Mouse (Mus musculus) adrenal gland, adult 2 months (tissue): ENCODE measurements at regions not wholly inside any gene's neighbourhood (a gene's known extent, or its start where the extent isn't known, plus 50 kb on each side); places are given as distances from the start of the nearest gene placed in this dataset.

Experiments
- DNase-seq: peaks from one replicate; pipeline ENCODE4 v3.0.0; 2021

DNA sequence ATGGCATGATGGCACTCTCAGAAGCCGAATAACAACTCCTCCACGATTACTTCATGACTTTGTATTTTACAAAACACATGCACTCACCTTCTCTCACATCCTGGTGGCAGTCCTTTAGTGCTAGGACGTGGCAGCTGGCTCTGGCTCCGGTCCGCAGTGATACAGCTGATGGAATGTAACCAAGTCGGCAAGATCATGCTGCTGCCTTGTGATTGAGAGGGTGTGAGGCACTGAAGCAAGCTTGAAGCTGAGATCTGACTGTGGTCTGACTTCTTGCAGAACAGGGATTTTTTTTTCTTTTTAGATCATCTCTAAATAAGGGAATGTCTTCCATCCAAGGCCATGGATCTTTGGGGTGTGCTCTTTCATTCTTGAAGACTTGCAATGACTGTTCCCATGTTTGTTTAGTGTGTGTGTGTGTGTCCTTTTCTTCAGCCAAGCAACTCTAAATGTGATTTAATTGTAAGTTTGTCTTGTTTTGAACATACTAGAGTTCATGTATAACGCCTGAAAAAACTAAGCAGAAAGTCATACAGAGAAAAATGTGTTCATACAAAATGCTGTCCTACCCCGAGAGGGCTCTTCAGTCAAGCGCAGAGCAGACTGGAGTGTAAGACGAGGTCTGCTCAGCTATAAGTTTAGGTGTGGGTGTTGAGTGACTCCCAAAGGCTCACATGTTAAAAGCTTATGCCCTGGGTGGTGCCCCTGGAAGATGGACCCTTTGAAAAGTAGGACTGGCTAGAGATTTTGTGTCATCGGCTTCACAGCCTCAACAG is 116.1 kb upstream of the Ankrd55 start:
- DNase-seq, result no peak

DNA sequence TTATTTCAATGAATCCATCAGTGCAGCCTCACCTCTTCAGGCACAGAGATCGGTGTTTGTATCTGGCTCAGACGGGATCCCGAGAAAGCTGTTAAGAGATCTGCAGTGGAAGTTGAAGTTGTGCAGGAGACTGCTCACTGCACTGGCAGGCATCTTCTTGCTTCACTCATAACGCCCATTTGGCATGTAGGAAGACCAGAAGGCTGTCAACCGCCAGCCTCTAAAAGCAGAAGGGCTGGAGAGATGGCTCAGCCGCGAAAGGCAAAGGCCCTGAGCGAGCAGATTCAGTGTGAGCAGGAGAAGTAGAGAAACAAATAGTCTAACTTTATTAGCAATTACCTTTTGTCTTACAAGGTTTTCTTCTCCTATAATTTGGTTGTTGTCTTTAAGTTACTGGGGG is 114.3 kb upstream of the Ankrd55 start:
- DNase-seq, result no peak

DNA sequence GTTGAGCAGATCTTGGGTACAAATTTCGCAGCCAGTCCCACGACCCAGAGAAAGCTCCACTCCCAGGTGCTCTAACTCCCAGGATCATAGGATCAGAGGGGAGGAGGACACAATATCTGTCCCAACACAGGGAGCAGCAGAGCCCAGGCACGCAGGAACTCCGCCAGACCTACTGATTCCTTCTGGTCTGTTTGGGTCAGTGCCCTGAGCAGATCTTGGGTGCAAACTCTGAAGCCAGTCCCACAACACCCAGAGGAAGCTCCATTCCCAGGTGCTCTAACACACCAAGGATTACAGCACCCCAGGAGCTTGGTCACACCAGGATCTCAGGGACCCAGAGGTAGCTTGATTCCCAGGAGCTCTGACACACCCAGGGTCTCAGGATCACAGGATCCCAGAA is 110.2 kb upstream of the Ankrd55 start:
- no peak for DNase-seq

DNA sequence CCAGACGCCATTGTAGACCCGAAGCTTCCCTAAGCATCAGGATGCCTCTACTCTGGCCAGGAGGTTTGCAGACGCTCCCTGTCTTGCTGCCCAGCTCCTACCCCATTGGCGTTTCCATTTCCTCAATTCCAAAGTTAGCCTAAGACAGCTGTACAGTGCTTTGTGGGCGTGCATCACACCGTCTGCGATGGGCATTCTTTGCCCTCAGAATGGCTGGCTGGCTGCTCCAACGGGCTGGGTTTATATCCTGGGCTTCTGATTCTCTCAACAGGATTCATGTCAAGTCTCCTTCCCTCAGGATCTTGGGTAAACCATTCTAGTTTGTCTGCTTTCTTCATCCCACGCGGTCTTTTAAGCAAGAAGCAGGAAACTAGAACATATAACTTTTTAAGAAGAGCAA is 104.3 kb upstream of the Ankrd55 start:
- no peak for DNase-seq

DNA sequence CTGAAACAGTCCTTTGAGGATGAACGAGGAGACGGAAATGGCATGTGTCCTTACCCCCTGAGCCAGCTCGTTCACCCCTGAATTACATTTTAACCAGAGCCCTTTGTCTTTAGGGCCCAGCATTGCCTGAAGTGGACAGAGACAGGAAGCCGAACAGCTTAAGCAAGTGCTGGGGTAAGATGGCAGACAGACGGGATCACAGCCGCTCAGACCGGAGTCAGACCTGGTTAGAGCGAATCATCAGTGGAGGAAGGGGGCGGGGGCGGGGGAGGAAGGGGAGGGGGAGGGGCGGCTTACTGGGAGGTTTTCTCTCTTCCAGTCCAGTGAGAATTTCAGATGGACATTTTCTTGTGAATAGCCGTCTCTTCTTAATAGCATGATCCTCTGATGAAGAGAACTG is 103.1 kb upstream of the Ankrd55 start:
- no peak for DNase-seq

DNA sequence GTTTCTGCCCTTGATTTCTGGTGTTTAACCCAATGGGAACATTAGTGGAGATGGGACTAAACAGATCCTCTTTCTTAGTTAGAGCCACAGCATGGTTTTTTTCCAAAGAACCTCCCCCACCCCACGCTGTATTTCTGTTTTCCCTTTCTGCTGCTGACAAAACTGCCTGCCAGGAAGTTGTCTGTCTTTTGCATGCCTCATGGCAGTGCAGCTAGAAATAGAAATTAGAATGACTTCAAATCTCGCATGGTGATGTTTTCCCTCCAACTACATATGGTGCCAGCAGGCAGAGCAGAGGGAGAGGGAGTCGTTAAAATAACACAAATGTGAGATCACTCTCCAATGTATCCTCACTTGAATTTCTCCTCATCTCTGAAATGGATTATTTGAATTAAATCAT is 101.0 kb upstream of the Ankrd55 start:
- DNase-seq, result no peak

DNA sequence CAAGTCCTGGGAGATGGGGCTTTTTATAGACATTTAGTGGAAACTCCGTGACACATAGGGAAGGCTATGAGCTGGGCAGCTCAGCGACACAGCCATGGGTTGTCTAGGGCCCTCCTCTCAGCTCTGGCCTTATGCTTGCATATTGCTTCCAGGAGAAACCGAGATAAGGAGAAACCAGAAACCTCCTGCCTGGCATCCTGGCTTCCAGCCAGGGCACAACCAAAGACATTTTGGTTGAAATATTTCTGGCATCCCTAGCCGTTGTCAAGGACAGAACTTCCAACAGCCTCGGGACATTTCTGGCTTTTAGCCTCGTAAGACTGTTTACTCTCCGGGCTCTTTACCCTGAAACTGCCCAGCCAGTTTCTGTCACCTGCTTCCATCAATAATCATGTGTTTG is 99.9 kb upstream of the Ankrd55 start:
- DNase-seq, result peak; percentile 89

DNA sequence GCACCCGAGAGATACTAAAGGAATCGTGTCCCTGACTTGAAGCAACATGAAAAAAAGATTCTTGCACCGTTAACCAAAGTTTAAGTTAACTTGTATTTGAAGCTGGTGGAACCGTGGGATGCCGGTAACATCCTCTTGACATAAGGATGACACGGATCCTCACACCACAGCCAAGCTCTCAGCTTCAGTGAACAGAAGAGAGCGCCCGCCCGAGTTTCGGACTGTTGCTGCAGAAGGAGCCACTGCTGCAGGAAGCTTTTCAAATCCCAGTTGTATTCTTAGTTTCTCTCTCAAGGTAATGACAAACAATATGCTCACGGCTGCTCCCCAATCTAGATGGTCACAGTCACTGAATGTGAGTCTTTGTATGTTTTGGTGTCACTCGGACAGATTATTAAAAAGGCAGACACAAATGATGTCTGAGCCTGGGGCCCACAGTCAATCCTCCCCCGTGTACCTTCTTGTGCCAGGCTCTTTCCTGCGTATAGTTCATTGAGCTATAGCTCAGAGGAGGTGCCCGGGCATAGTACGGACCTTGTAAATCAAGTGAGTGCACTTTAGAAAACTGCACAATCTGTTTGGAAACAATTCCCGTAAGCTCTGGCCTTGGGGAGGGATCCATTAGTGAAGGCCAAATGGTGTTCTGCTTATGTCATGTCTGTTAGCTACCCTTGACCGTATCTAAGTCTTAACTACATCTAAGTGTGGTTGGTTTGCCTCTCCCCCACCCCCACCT is 99.3 kb upstream of the Ankrd55 start:
- DNase-seq, result peak; percentile 85

DNA sequence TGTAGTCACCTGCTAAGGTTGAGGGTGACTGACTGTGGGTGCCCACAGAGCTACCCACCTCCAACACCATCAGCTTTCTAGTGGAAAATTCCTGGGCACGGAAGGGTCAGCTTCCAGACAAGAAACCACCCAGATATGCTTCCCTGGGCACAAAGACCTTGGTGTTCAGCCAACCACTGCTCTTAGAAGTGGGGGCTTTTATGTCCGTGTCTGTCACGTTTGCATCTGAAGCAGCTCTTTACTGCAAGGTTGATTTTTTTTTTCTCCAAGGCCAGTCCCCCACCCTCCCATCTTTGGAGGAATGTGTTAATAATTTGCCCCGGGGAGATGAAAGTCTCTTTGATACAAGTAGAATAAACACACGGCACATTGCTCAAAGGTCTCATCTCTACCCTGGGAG is 98.6 kb upstream of the Ankrd55 start:
- peak; percentile 54 for DNase-seq

DNA sequence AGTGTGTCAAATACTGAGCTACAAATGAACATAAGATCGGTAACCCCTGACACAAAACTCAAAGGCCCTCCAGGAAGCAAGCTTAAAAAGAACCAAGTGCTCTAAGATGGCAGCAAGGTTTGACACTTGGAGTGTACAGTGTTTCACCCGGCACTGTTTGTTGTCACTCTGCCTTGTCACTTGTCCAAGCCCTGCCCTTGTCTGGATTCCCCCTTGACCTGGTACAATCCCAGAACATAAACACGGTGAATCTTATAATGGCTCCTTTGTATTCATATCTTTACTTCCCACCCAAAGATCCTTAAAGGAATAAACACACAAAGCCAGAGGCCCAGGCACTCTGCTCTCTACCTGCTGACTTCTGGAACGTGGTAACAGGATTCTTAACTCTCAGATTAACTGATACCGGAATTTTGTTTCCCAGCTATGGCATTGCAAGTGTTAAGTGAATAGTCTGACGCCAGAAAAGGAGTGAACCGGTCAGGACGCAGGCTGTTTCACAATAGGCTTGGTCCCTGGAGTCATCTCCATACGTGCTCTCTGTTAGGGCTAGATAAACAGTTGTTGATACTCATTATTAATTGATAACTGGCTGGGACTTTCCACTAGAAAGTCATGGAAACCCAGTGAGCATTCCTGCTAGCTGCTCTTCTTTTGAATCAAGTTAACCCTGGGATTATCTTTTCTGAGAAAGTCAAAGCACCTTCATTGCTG is 95.9 kb upstream of the Ankrd55 start:
- DNase-seq, result peak; percentile 48

DNA sequence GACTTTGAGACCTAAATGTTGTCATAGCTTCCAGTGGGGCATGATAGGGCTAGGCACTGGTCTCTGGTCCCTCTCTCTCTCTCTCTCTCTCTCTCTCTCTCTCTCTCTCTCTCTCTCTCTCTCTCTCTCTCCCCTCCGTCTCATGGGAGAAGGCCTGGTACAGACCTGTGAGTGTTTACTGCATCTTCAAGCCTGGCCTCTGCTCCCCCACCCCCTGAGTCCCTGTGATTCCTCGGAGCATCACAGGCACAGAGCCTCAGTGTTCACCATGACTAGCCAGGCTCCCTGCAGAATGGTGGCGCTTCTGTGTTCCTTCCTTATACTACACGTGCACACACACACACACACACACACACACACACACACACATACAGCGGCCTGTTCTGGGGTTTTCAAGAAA is 94.6 kb upstream of the Ankrd55 start:
- no peak for DNase-seq

DNA sequence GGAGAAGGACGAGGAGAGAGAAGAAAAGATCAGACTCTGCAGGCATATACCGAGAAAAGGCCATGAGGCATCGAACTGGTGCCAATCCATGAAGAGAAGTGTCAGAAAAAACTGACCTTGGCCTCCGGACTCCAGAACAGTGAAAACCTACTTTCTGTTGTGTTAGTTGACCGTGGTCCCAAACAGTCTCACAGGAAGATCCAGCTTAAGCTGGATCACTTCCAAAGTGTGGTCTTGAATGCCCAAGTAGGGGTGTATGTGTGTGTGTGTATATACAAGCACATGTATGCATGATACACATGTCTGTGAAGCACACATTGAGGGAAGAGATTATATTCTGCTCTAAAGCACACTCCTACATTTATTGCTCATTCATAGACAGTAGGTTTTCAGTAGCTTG is 93.3 kb upstream of the Ankrd55 start:
- peak; percentile 32 for DNase-seq

DNA sequence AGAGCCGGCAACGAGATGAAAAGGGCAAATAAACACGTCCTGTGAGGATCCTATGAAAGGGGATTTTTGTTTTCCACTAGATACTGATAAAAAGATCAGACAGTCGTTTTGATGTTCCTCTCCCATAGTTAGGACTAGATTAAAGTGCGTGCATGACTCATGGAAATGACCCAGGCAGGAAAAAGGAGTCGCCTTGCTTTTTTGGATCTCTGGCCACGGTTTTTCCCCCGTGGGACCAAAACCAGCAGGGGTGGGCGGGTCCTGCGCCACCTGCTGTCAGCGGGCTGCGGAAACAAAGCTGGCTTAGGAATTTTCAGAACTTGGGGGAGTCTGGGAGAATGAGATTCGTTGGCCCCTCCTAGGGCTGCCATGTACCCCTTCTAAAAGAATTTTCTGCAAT is 91.5 kb upstream of the Ankrd55 start:
- peak; percentile 89 for DNase-seq

DNA sequence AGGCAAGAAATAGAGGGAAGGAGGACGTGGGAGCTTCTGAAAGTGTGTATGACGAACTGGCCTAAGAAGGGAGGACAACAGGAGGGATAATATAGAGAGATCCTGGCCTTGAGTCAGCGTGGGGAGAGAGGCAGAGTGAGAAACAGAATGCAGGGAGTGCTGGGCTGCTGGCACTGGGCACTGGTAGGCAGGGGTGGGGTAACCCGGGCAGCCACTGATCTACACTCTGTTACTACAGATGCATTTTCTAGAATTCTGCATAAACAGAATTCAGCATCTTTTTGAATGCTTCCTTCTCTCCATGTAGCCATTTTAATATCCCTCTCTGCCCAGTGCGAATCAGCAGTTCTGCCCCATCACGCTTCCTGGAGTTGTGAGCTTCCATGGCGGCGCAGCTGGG is 84.5 kb upstream of the Ankrd55 start:
- no peak for DNase-seq

DNA sequence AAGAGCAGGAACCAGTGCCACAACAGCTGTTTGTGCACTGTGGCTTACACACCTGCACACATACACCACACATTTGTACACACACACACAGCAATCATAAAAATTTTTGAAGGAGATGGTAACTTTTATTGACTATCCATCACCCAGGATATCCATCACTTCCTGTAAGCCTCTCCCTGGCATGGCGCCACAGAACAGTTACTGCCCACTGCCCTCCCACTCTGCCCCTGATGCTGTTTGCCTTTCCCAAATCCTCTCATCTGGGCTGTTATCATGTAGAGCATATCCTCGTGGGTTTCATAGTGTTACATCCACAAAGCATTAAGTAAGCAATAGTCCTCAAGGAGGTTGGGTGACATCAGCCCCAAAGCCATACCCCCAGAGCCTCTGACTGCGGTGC is 84.0 kb upstream of the Ankrd55 start:
- DNase-seq, result no peak

DNA sequence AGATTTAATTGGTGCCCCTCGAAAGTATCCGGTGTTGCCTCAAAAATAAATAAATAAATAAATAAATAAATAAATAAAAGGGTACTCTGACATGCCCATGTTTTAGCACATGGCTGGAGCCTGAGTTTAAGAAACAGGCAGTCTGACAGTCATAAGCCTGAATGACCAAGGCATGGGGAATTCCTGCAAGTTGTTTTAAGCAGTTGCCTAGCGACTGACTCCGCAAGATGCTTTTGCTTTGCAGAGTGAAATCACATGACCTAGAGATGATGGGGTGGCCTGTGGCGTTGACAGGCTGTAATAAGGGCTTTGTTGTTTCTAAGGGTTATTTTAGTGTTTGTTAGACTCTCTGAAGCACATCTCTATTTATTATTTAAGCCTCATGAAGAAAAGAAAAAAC is 83.4 kb upstream of the Ankrd55 start:
- DNase-seq, result no peak

DNA sequence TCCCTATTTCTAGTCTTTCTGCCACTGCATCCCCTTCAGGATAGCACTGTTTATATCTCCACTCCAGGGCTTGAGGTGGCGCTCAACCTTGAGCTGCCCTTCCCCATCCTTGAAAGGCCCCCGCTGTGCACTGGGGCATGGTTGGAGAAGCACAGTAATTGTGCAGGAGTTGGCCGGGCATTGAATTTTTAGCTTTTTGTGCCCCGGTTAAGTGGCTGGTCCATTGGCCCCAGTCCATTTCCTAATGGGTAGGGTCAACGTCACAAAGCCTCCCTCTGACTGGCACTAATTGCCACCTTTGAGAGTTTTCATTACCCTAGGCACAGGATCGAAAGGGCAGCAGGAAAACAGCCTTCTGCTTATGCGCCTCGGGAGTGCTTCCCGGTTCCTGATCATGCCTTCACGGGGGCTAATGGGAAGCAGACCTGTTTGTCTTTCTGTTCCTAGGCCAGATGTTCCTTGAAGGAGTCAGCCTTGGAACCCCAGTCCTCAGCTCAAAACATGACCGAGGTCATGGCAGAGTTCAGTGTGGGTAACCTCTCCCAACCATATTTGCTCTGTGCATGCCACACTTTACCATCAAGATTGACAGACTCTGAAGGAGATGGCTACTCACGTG is 80.5 kb upstream of the Ankrd55 start:
- DNase-seq, result no peak

DNA sequence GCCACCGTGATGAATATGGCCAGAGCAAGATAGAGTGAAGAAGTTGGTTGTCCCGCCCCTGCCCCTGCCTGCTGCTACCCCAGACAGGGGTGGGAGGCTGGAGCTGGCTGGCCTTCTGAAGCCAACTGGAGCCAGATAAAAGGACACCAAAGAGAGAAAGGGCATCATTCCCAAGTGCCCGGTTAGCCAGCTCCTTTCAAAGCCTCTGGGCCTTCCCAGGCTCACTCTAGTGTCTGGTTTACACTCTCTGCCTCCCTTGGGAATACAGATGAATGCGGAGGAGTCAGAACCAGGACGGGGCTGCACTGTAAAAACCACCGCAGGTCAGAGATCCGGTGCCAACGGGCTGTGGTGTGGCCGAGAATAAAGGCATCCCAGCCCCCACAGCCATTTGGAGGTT is 76.4 kb upstream of the Ankrd55 start:
- DNase-seq, result no peak

DNA sequence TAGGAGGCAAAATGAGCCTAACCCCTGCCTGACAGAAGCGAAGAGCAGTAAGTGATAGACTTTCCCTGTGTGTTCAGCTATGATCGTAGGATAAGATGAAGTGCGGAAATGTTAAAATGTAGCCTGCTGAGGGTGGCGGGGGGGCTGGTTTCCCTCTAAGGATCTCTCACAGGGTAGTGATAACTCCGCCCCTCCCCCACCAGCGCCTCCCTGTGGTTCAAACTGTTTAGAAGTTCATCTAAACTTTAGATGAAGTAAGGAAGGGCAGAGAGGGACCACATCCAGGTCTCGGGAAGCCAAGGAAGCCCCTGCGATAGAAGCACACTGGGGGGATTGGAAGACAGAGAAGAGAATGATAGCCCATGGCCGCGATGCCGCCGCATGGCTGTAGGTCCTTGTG is 75.9 kb upstream of the Ankrd55 start:
- no peak for DNase-seq

DNA sequence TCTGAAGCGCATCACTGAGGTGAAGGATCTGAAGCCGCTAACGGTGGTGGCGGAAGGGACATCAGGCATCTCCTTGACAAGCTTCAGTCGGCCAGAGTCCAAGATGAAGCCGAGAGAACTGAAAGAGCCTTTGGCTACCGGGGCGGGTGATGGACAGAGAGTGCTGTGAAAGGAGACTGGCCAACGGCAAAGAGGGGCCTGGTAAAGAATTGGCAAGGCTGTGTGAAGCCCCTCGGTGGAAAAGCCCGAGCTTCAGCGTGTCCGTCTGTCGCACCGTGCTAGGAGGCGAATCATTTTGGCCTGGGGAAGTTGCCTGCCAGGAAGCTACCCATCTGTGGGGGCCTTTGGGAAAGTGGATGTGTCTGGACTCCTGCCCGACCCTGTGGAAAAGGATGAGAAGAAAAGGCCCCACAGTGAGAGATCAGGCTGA is 74.6 kb upstream of the Ankrd55 start:
- no peak for DNase-seq

DNA sequence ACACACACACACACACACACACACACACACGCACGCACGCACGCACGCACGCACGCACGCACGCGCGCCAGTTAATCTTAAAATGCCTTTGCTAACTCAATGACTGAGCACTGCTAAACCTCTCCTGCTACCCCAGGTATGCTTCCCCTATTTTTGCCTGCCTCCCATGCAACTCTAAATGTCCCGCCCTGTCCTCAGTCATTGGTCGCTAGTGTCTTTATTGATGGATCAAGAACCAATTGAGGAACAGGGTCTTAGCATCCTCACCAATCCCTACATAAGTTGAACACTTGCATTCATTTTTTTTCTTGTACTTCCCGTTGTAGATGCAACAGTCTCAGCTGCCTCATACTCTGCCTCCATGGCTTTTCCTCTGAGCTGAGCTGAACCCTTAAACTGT is 72.2 kb upstream of the Ankrd55 start:
- no peak for DNase-seq

DNA sequence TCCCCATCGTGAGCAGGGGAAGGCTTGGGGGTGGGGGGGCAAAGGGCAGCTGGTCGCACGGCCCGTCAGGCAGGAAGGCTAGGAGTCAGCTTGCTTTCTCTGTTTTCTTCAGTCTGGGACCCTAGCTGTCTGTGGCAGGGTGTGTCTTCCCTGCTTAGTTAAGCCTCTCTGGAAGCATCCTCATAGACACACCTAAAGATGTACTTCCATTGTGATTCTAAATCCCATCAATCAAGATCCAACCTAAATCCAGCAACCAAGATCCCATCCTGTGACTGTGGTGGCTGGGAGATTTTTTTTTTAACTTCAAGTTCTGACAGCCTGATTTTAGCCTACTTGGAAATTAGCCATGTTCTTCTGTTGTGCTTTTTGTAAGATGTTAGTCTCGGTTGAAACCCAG is 69.9 kb upstream of the Ankrd55 start:
- DNase-seq, result no peak

DNA sequence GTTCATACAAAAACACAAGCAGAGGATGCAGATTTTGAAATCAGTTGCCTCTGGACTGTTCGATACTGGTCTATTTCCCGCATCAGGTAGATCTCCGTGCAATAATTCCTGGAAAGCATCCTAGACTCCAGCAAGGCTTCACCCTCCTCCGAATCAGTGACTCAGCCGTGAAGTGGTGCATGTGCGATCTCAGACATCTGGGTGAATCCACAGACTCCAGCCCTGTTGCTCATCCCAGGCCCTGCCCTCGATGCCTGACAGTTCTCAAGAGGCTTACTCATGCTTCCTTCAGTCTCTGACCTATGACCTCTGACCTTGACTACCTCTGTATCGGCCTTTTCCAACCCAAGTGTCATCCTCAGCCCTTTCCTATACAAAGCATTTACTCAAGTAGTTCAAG is 68.1 kb upstream of the Ankrd55 start:
- DNase-seq, result peak; percentile 47
